Mouse (Mus musculus): ENCODE results near the gene Dlx5.

Gene Dlx5

GRCm38 (mm10) chr6:6876231-6876630 lies 5.7 kb downstream of the Dlx5 start:
- DNase-seq (ENCODE audit: low spot score) = no peak

GRCm38 (mm10) chr6:6875676-6876075 lies 6.2 kb downstream of the Dlx5 start:
- DNase-seq (ENCODE audit: low spot score) = no peak

GRCm38 (mm10) chr6:6875136-6875535 lies 6.7 kb downstream of the Dlx5 start:
- DNase-seq (ENCODE audit: low spot score) = no peak

GRCm38 (mm10) chr6:6874073-6874771 lies 7.7 kb downstream of the Dlx5 start:
- no peak for DNase-seq (ENCODE audit: low spot score)

GRCm38 (mm10) chr6:6873476-6874072 lies 8.3 kb downstream of the Dlx5 start:
- DNase-seq (ENCODE audit: low spot score) = no peak

- no peak for DNase-seq (ENCODE audit: low spot score)
These were observed 9.0 kb downstream of the Dlx5 start for GRCm38 (mm10) chr6:6872873-6873272.

- DNase-seq (ENCODE audit: low spot score) = no peak
These were observed 10.2 kb downstream of the Dlx5 start for GRCm38 (mm10) chr6:6871692-6872091.

GRCm38 (mm10) chr6:6870876-6871420 lies 10.9 kb downstream of the Dlx5 start:
- no peak for DNase-seq (ENCODE audit: low spot score)

GRCm38 (mm10) chr6:6869961-6870800 lies 11.7 kb downstream of the Dlx5 start:
- no peak for DNase-seq (ENCODE audit: low spot score)

GRCm38 (mm10) chr6:6869041-6869685 lies 12.7 kb downstream of the Dlx5 start:
- DNase-seq (ENCODE audit: low spot score) = no peak

- no peak for DNase-seq (ENCODE audit: low spot score)
These were observed 14.9 kb downstream of the Dlx5 start for GRCm38 (mm10) chr6:6867031-6867430.

- DNase-seq (ENCODE audit: low spot score) = no peak
These were observed 17.1 kb downstream of the Dlx5 start for GRCm38 (mm10) chr6:6864441-6865440.

GRCm38 (mm10) chr6:6863955-6864354 lies 17.9 kb downstream of the Dlx5 start:
- DNase-seq (ENCODE audit: low spot score) = no peak

GRCm38 (mm10) chr6:6863160-6863870 lies 18.6 kb downstream of the Dlx5 start, which contains the start of gene Dlx6:
TSS of gene Dlx6 (plus strand) at chr6:6863334.
- DNase-seq (ENCODE audit: low spot score) = no peak

- no peak for DNase-seq (ENCODE audit: low spot score)
These were observed 19.3 kb downstream of the Dlx5 start for GRCm38 (mm10) chr6:6862611-6863010.

- no peak for DNase-seq (ENCODE audit: low spot score)
These were observed 20.0 kb downstream of the Dlx5 start for GRCm38 (mm10) chr6:6861798-6862428.

- DNase-seq (ENCODE audit: low spot score) = no peak
These were observed 20.6 kb downstream of the Dlx5 start for GRCm38 (mm10) chr6:6861086-6861797.

GRCm38 (mm10) chr6:6860411-6861085 lies 21.3 kb downstream of the Dlx5 start:
- DNase-seq (ENCODE audit: low spot score) = no peak
